Mouse (Mus musculus) c-Kit-positive CD71-positive TER-119-positive erythroid progenitor cells, embryonic 14.5 days (primary cell): Measurements from ENCODE around the gene Olfr1356.
"Not testable (repeated sequence)": the region's sequence is repeated elsewhere in the genome, so short reads cannot be mapped to it uniquely, and the experiment has no call there.

ENCODE experiments used
- DNase-seq: peaks from one replicate; pipeline ENCODE4 v3.0.0-alpha.2; 2013; ENCODE audit warnings: low spot score

The Olfr1356 gene

DNA sequence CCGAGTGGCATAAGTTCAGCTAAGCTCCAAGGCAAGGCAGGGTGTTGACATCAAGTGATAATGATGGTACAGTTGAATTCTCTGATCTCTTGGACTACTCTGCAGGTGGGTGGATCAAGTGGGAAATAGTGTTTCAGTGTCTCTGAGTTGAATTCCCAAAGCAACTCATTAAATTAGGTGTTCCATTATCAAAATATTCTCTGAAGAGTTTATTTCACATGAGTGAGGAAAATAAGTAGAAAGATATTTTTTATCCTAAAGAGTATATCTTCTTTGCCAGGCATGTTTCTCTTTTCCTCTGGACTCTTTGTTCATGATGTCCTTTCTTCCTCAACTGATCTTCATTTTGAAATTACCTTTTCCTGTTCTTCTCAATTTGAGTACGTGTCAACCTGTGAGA, at the start of gene Olfr1356:
Olfr1356 (minus strand) TSS at position 101 of the 400 bp plus-strand sequence.
- DNase-seq = no peak

DNA sequence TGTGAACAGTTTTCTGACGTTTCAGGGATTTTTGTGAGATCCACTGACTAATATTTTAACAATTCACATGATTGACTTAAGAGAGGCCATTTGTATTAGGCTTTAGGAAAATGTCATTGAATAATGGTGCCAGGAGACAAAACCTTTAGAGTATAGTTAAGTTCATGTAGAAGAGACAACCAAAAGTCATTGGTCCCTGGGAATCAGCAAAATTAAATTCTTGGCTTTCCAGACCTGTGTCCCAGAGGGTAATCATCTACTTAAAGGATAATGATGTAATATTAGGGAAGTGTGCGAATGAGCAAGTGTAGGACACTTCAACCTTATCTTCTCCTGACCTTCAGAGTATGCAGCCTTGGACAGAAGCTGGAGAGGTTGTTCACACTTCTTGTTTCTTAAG, 23.3 kb upstream of the Olfr1356 start, which contains the start of gene Olfr1355:
Olfr1355 (plus strand) TSS at position 301 of the 400 bp plus-strand sequence.
- no peak for DNase-seq

DNA sequence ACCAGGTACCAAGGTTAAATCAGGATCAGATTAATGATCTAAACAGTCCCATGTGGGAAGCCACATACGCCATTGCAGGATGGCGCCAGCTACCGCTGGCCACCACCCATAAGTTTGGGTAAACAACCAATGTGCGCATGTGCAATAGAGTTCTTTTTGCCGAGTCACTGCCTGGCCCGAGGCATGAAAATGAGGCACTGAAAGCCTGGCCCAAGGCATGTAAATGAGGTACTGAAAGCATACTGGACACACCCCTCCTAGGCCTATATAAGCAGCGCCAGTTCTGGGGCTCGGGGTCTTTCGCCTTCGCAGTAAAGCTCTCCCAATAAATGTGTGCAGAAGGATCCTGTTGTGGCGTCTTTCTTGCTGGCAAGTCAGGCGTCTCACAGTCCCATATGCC, 11.5 kb downstream of the Olfr1356 start:
- not testable (repeated sequence) for DNase-seq

DNA sequence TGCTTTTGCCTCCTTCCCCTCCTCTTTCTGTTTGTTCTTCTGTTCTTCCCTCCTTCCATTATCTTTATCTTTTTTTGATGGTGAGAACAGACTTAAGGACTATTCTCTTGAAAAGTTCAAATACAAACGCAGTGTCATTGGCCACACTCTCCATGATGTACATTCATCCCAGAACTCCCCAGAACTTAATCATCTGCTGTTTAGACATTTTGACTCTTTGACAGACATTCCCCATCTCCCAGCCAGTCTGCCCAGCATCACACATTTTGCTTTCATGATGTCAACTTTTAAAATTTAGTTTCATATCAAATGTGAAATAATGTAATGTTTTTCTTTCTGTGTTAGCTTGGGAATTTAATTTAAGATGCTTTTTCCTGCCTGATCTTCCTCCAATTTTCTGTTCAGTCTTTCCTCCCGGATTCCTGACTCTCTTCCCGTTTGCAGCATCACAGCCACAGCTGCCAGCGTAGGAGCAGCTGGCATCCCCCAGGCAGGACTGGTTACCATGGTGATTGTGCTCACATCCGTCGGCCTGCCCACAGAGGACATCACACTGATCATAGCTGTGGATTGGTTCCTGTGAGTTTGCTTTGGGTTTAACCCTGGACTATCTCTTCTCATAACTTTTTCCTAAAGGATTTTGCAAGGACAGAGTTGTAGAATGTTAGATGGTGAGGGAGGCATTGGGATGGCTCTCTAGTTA, 39.5 kb downstream of the Olfr1356 start:
- no peak for DNase-seq

DNA sequence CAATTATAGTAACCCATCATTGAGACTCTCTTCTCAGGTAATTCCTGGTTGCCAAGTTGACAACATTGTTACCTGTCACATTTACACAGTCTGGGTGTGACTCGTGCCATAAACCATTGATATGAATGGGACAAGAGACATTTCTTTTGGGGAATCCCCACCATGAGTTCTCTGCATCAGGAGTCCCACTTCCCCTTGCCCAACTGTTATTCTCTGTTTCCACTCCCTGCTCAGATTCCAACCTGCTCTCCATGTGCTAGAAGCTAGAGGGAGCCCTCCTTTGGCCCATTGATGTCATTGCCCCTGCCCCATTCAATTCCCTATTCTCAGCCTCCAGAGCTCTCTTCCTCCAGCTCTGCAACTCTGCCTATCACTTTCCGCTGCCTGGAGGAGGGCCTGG, 50.5 kb downstream of the Olfr1356 start:
- DNase-seq = no peak
